Mouse (Mus musculus) limb, embryonic 10.5 days (tissue): ENCODE data around the gene Arntl. TPM values are rescaled to one million over a fixed set of nuclear protein-coding genes. Genes with fewer than 3 reads are reported as not detected.

Source experiments
- DNase-seq: peaks from one replicate; pipeline ENCODE4 v3.0.0-alpha.2; 2017; ENCODE audit warnings: low spot score
- H3K27ac ChIP-seq: fragments of 300-500 bp; sonication (generic); 2 replicates; pipeline ENCODE4 v1.5.1; 2016; ENCODE audit warnings: mild to moderate bottlenecking
- H3K27me3 ChIP-seq: fragments of 300-500 bp; sonication (generic); 2 replicates; pipeline ENCODE4 v1.6.1; 2016; ENCODE audit warnings: low read depth, mild to moderate bottlenecking; ENCODE audit not compliant: poor library complexity, severe bottlenecking
- H3K36me3 ChIP-seq: fragments of 300-500 bp; sonication (generic); 2 replicates; pipeline ENCODE4 v1.6.1; 2016; ENCODE audit warnings: mild to moderate bottlenecking, moderate library complexity
- H3K4me1 ChIP-seq: fragments of 300-500 bp; sonication (generic); 2 replicates; pipeline ENCODE4 v1.6.1; 2016
- H3K4me3 ChIP-seq: fragments of 300-500 bp; sonication (generic); 2 replicates; pipeline ENCODE4 v1.5.1; 2016; ENCODE audit warnings: mild to moderate bottlenecking, moderate library complexity
- H3K9me3 ChIP-seq: fragments of 300-500 bp; sonication (generic); replicated peaks from 2 replicates; pipeline ENCODE4 v1.6.1; 2016; ENCODE audit warnings: mild to moderate bottlenecking
- whole genome bisulfite sequencing: fragments of 180-500 bp; shearing (Covaris S2); methylation state at CpG from one replicate; pipeline ENCODE4 v1.1.7; 2016; 5-methylcytosine and 5-hydroxymethylcytosine counted together
- polyA plus RNA-seq: library from polyadenylated mRNA; unstranded; fragments of >200 nt; fragmentation: Nextera tagmentation; extraction: Ambion mirVana; gene quantifications from 2 replicates; pipeline ENCODE4 v1.2.1, GENCODE M21; 2016

Gene Arntl
- polyA plus RNA-seq, 1 experiment from 2014 or later, result 9.6 TPM

DNA sequence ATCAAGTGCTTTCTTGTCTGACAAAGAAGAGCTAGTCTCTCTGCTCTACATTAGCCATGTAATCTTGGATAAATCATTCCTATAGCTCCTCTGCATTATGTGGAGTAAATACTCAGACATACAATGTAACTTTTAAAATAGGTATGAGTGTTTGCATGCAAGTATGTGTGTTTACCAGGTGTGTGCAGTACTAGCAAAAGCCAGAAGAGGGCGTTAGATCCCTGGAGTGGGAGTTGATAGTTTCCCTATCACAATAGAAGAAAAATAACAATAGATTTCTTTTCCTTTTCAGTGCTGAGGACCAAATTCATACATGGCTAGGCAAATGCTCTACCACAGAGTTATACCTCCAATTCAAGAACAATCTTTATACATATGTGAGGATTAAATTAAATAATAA is 15.5 kb upstream of the Arntl start:
- WGBS, result 57% methylated on average over 1 of the region's 1 CpGs

DNA sequence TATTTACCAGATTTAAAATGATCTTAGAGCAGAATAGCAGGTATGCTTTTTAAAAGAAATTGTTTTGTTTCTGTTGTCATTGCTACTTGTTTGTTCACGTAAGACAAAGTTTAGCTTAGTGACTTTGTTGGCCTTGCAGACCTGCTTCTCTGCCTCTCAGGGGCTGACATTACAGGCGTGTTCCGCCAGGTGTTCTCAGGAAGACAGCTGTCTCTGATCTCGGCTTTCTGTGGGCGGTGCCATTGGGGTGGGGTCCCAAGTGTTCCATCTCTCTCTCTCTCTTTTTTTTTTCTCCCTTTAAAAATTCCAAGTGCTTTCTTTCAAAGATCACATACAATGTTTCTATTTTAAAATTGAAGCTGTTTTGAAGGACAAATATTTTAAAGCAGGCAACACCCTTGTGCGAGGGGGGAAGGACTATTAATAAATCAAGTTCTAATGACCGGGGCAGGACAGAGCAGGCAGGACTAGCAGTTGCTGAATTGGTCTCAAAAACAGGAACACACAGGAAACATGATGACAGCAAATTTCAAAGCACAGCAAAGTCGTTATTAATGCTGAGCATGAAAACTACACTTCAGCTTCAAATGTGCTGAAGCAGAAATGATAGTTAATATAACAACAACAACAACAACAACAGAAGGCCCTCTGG is 14.4 kb upstream of the Arntl start:
- no peak overlapping the region for H3K4me3 ChIP-seq
- 38% methylated on average over 8 of the region's 8 CpGs for WGBS
- DNase-seq, result no peak
- peaks cover 23% of the 10 kb centered on the region for H3K4me1 ChIP-seq
- H3K36me3 ChIP-seq, result no peaks in the 10 kb centered on the region
- H3K9me3 ChIP-seq, result no peaks in the 10 kb centered on the region
- H3K27ac ChIP-seq, result no peak overlapping the region
- H3K27me3 ChIP-seq, result no peaks in the 10 kb centered on the region

More for the DNA sequence above, 15.5 kb upstream of the Arntl start:
- no peak for DNase-seq
- Histone ChIP-seq H3K9me3 (no peaks in the 10 kb centered on the region), H3K27me3 (no peaks in the 10 kb centered on the region), H3K36me3 (no peaks in the 10 kb centered on the region), H3K4me3 (no peak overlapping the region), H3K4me1 (peaks cover 13% of the 10 kb centered on the region), H3K27ac (no peak overlapping the region)

DNA sequence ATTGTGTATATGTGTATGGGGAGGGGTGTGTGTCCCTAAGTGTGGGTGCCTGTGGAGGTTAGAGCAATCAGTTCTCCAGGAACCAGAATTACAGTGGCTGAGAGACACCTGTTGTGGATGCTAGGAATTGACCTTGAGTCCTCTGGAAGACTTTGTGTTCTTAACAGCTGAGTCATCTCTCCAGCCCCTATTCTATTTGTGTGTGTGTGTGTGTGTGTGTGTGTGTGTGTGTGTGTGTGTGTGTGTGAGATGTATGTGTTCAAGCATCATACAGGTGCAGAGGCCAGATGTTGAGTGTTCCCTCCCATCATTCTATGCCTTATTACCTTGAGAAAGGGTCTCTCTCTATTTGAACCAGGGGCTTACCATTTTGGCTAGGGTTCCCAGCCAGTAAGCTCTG is 13.4 kb upstream of the Arntl start:
- Histone ChIP-seq H3K4me1 (peaks cover 18% of the 10 kb centered on the region), H3K4me3 (no peak overlapping the region), H3K27ac (no peak overlapping the region), H3K36me3 (no peaks in the 10 kb centered on the region), H3K27me3 (no peaks in the 10 kb centered on the region), H3K9me3 (no peaks in the 10 kb centered on the region)
- DNase-seq, result no peak

- H3K36me3 ChIP-seq, result no peaks in the 10 kb centered on the region
- DNase-seq, result no peak
- no peaks in the 10 kb centered on the region for H3K9me3 ChIP-seq
- peaks cover 18% of the 10 kb centered on the region for H3K4me1 ChIP-seq
- H3K27ac ChIP-seq, result no peak overlapping the region
- WGBS, result 75% methylated on average over 2 of the region's 2 CpGs
- no peak overlapping the region for H3K4me3 ChIP-seq
- no peaks in the 10 kb centered on the region for H3K27me3 ChIP-seq
Observed at GRCm38 (mm10) chr7:113195271-113195670, 12.0 kb upstream of the Arntl start.

DNA sequence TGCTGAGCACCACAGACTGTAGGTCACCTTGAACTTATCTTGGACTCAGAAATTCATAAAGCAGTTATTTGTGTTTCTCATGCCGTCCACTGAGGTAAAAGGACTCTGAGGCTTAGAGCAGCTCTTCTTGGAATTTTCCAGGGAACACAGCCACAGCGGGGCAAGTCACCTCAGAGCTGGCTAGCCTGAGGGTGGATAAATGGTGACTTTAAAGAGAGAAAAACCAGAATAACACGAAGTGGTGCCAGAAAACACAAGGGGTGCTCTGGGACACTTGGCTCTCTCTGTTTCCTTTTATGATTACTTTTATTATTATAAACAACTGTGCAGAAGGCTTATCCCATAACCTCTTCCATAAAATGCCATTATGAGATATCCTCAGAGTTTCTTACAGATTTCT is 11.1 kb upstream of the Arntl start:
- Histone ChIP-seq H3K36me3 (no peaks in the 10 kb centered on the region), H3K27me3 (no peaks in the 10 kb centered on the region), H3K4me3 (no peak overlapping the region), H3K9me3 (no peaks in the 10 kb centered on the region), H3K4me1 (peaks cover 18% of the 10 kb centered on the region), H3K27ac (no peak overlapping the region)
- DNase-seq, result no peak
- 82% methylated on average over 3 of the region's 3 CpGs for WGBS

DNA sequence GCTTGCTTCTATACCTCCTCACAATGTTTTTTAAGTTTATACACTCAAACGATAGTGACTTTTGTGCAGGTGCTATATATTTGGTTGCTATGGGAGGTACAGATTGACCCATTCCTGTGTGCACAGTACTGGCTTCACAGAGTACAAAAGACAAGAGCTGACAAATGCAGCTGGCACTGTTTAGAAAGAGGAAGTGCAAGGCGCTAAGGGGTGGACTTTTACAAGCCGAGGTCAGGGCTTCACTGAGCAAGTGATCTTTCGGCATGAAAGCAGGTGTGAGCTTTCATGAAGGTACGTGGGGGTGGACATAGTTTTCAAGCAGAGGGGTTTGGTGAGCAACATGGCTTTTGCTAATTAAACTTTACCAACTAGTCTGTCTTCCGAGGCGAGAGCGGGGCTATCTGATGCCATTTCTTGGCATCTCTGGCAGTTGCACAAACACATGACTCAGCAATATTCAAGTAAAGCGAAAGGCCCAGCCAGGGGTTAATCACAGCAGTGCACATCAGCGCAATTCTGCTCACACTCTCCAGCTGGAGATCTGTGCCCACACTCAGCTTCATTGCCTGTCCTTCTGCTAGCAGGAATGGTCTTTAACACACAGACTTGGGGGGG is 10.0 kb upstream of the Arntl start:
- WGBS, result 33% methylated on average over 10 of the region's 10 CpGs
- no peaks in the 10 kb centered on the region for H3K9me3 ChIP-seq
- peaks cover 18% of the 10 kb centered on the region for H3K4me1 ChIP-seq
- no peaks in the 10 kb centered on the region for H3K36me3 ChIP-seq
- no peak overlapping the region for H3K27ac ChIP-seq
- H3K27me3 ChIP-seq, result peaks cover 9% of the 10 kb centered on the region
- DNase-seq, result peak; percentile 37
- H3K4me3 ChIP-seq, result no peak overlapping the region

DNA sequence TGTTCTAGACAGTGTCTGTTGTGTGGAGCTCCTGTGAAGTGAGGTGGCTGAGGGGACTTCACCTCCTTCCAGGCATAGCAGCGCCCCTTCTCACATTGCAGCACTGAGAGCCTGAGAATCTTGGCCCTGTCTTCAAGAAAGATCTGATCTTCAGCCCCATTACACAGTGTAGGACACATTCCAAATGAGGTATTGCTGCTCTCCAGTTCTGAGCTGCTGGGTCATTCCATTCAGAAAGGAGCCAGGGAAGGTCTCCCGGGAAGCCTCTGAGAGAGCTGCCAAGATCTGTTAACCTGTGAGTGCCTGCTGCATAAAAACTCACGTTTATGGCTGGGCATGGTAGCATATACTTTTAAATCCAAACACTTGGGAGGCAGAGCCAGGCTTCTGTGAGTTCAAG is 5.7 kb upstream of the Arntl start:
- WGBS, result 60% methylated on average over 3 of the region's 3 CpGs
- no peak for DNase-seq
- H3K4me1 ChIP-seq, result peaks cover 13% of the 10 kb centered on the region

DNA sequence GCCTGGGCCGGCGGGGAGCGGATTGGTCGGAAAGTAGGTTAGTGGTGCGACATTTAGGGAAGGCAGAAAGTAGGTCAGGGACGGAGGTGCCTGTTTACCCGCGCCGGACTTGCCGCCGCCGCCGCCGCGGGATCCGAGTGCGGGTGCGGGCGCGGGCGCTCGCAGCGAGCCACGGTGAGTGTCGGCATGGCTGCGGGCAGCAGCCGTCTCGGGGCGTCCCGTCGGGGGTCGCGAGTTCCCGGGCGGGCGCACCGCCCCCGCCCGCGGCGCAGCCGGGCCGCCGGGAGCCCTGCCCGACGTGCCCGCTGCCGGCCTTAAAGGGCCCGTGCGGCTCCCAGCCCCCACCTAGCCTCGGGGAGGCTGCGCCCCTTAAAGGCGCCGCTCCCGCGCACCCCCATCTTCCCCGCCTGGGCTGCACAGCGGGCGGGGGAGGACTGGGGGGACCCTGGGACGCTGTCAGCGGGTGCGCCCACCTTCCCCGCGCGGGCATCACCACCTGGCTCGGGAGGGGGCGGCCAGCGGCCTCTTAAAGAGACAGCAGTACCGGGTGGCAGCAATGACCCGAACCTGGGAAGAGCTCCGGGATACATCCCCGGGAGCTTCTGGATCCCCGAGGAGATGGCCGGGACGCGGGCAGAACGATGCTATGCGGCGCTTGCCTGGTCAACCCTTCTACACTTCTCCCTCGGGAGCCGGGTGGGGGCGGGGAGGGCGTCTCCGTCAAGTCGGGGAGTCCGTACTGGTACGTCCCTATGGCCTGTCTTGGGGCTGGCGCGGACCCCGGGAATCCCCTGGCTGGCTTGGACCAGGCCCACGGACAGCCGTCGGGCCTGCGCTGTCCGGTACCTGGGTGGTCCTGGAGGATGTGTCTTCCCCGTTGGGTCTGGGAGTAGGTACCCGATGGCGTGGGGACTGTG is 464 bp downstream of the Arntl start:
- Histone ChIP-seq H3K4me3 (peak overlapping the region; percentile 77), H3K9me3 (no peaks in the 10 kb centered on the region), H3K27ac (peak overlapping the region; percentile 84), H3K36me3 (no peaks in the 10 kb centered on the region), H3K27me3 (peaks cover 79% of the 10 kb centered on the region), H3K4me1 (peaks cover 10% of the 10 kb centered on the region)
- DNase-seq, result peak; percentile 59
- WGBS, result 3% methylated on average over 98 of the region's 98 CpGs

More for the DNA sequence above, 5.7 kb upstream of the Arntl start:
- no peak overlapping the region for H3K27ac ChIP-seq
- H3K36me3 ChIP-seq, result no peaks in the 10 kb centered on the region
- H3K9me3 ChIP-seq, result no peaks in the 10 kb centered on the region
- peaks cover 47% of the 10 kb centered on the region for H3K27me3 ChIP-seq
- H3K4me3 ChIP-seq, result no peak overlapping the region

GRCm38 (mm10) chr7:113208388-113208753 is 1.1 kb downstream of the Arntl start:
- Histone ChIP-seq H3K27me3 (peaks cover 72% of the 10 kb centered on the region), H3K4me3 (peak overlapping the region; percentile 77), H3K4me1 (peaks cover 10% of the 10 kb centered on the region), H3K27ac (no peak overlapping the region), H3K36me3 (no peaks in the 10 kb centered on the region), H3K9me3 (no peaks in the 10 kb centered on the region)
- WGBS, result 2% methylated on average over 19 of the region's 19 CpGs
- peak; percentile 50 for DNase-seq

DNA sequence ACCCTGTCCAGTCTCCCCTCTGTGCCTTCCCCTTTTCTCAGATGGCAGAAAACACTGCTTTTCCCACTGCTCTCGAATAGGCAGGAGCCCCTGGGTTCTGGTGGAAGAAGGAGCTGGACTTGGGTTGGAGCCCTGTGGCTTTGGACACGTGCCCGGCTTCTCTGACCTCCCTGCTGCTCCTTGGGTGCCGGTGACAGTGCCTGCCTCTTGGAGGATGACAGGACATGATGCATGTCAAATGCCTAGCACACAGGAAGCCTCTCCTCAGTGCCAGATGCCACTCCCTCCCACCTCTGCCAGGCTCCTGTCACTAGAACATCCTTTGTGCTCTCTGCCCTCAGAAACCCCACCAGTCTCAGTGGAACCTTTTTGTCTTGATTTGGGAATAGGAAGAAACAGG is 3.2 kb downstream of the Arntl start:
- Histone ChIP-seq H3K27ac (no peak overlapping the region), H3K36me3 (no peaks in the 10 kb centered on the region), H3K4me1 (peaks cover 15% of the 10 kb centered on the region), H3K27me3 (peaks cover 57% of the 10 kb centered on the region), H3K4me3 (no peak overlapping the region), H3K9me3 (no peaks in the 10 kb centered on the region)
- DNase-seq, result no peak
- 57% methylated on average over 4 of the region's 4 CpGs for WGBS

GRCm38 (mm10) chr7:113214245-113215169 is 7.2 kb downstream of the Arntl start:
- Histone ChIP-seq H3K4me3 (no peak overlapping the region), H3K27ac (no peak overlapping the region), H3K27me3 (peaks cover 26% of the 10 kb centered on the region), H3K4me1 (peaks cover 5% of the 10 kb centered on the region), H3K36me3 (no peaks in the 10 kb centered on the region), H3K9me3 (no peaks in the 10 kb centered on the region)
- no peak for DNase-seq
- 61% methylated on average over 6 of the region's 6 CpGs for WGBS

GRCm38 (mm10) chr7:113216152-113216551 is 8.9 kb downstream of the Arntl start:
- WGBS, result 65% methylated on average over 8 of the region's 8 CpGs
- H3K27me3 ChIP-seq, result peaks cover 10% of the 10 kb centered on the region
- H3K27ac ChIP-seq, result no peak overlapping the region
- H3K4me1 ChIP-seq, result peaks cover 5% of the 10 kb centered on the region
- DNase-seq, result no peak
- H3K4me3 ChIP-seq, result no peak overlapping the region
- no peaks in the 10 kb centered on the region for H3K9me3 ChIP-seq
- H3K36me3 ChIP-seq, result no peaks in the 10 kb centered on the region
